Mouse (Mus musculus): ENCODE measurements around the gene Lrrc28.

Lrrc28 gene

GRCm38 (mm10) chr7:67593902-67594301, 51.2 kb downstream of the Lrrc28 start:
- DNase-seq (ENCODE audit: low spot score): no peak

- no peak for DNase-seq (ENCODE audit: low spot score)
Observed at GRCm38 (mm10) chr7:67592670-67593069, 52.4 kb downstream of the Lrrc28 start.

DNA sequence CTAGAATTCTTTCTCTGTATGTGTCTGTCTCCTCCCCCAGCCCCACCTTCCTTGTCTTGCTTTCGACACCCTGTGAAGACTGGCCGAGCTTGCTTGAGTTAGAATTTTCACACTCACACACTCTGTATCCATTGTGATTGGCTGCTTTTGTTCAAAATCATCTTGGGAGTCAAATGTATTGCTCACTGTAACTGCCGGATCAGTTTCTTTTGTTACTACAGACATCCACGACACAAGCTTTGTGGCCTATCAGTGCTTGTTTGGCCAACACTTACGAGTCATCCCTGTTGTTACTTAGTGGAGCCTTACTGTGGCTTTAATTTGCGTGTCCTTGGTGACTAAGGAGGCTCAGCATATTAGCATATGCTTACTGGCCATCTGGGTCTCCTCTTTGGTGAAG, 56.3 kb downstream of the Lrrc28 start:
- DNase-seq (ENCODE audit: low spot score): no peak

DNA sequence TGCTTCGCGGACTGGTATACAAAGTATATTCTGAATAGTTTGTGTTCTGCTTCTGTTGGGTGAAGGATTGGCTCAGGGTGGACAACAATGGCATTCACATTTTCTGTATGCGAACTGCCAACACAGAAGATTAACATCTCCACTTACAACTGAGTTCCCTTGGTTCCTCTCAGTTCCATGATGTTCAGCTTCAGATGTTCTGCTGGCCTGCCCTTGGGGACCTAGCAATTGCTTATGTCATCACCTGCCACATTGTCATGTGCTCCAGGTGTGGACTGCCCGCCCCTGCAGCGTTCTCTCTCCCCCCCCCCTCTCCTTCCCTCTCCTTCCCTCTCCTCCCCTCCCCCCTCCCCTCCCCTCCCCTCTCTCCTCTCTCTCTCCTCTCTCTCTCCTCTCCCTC, 58.6 kb downstream of the Lrrc28 start:
- no peak for DNase-seq (ENCODE audit: low spot score)

DNA sequence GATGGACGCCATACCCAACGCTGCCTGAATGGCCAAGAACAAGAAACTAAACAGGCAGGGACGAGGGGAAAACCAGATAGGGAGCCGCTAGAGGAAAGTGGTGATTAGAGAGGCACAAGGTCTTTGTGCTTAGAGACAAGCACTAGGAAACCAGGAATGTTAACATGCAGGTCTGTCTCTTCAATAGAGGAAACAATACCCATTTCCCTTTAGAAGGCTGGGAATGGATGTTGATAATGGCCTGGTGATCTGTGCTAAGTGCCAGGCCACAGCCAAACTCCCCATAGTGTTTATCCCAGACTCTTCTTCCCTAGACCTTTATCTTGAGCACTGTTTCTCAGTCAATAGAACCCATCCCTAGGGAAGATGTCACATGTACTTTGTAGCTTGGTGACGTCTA, 61.2 kb downstream of the Lrrc28 start:
- no peak for DNase-seq (ENCODE audit: low spot score)

DNA sequence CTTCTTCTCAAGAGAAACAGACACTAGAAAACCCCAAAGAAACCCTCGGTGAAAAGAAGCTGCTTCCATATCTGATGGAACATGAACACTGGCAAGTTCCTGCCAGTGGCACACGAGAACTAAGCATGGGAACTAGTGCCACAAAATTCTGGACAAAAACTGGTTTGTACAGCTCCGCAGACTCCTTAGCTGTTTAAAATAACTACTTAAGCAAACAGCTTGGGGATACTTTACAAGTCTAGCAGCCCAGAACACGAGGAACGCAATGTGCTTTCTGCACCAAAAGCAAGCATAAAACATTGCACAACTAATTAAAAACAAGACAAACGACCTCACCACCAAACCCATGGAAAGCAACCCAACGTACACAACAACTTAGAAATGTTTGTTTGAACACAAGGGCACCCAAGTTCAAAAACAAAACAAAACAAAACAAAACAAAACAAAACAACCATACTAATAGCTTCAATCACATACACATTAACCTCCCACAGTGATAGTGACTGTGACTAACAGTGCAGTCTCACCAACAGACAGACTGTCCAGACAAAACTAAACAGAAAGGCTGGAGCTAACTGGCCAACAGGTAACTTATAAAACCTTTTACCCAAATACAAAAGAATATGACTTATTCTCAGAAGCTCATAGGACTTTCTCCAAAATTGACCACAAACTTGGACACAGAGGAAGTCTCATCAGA, 66.1 kb downstream of the Lrrc28 start:
- DNase-seq (ENCODE audit: low spot score): peak; percentile 19

DNA sequence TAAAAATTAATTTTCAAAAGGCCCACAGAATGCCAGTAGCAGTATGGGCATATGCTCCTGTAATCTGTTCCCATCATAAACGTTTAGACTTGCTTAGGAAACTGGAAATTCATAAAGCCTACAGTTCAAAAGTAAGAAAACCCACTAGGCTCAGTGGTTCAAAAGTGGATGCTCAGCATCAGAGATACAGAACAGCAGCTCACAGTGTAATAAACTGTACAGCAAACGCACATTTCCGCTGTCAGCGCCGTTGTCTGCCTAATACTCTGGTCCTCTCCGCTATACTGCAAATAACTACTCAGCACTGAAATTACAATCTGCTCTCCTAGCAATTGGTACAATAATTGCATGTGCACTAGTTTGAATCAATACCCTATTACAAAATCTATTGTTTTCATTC, 67.0 kb downstream of the Lrrc28 start:
- no peak for DNase-seq (ENCODE audit: low spot score)

GRCm38 (mm10) chr7:67566510-67567237, 78.4 kb downstream of the Lrrc28 start:
- no peak for DNase-seq (ENCODE audit: low spot score)

- no peak for DNase-seq (ENCODE audit: low spot score)
Observed at GRCm38 (mm10) chr7:67565132-67565531, 79.9 kb downstream of the Lrrc28 start.

- DNase-seq (ENCODE audit: low spot score): peak; percentile 18
Observed at GRCm38 (mm10) chr7:67562176-67562575, 82.9 kb downstream of the Lrrc28 start.

DNA sequence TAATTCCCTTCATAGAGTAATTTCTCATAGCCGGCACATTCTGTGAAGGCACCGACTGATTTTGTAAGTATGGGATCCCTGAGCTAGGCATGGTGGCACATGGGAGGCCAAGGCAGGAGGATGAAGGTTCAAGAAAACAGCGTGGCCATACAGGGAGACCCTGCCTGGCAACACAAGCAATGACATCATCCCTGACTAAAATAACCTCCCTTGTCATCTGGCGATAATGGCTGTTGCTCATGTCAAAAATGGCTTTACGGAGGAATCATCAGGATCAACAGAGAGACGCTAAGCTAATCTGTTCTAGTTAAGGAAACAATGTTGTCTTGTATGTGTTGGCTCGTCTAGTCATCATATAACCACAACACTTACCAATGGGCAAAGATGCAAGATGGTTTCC, 85.6 kb downstream of the Lrrc28 start:
- DNase-seq (ENCODE audit: low spot score): no peak

DNA sequence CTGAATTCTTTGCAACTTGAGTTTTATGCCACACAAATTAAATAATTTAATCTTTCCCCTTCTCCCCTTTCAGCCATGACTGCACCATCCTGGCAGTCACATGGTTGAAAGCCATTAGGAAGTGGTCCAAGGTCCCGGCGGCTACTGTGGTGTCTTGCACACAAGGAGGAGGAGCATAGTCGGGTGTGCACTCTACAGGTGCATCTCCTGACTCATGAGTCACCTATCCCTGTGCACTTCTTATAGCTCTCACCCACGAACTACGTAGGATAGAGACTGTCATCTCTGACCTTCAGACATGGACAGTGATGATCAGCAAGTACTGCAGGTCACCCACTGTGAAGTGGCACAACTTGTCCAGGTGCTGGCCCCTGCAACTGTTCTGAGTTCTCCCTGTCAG, 86.8 kb downstream of the Lrrc28 start:
- no peak for DNase-seq (ENCODE audit: low spot score)

DNA sequence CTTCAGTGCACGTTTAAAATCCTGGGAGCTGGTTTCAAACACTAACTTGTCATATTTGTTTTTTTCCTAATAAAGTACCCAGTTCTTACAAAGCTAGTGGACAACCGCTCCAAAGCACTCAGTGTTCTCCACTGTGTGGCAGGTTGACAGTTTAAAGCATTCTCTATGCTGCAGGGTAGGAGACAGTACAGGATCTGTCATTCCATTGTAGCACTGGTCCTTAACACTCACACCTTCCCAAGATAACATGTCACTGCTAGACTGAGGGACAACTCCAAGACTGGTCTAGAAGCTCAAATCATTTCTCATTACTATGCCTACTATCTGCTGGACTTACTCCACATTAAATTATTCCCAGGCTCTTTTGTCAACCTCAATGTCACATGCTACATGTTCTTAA, 90.2 kb downstream of the Lrrc28 start:
- no peak for DNase-seq (ENCODE audit: low spot score)

DNA sequence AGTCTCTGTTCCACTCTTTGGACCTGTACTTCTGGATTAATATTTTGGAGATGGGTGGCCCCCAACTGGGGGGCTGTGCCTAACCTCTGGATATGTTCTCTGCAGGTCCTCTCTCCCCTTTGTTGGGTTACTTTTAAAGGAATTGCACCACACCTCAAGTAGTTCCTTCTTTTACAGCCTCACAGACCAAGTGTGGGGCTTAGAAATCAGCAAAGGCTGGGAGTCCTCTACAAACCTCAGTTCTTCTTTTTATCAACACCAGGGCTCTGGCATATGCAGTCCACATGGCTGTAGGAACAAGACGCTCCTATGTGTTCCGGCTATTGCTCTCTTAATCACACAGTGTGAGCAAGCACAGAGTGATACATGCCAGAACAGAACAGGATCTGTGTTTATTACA, 93.8 kb downstream of the Lrrc28 start:
- DNase-seq (ENCODE audit: low spot score): no peak

- DNase-seq (ENCODE audit: low spot score): peak; percentile 87
Observed at GRCm38 (mm10) chr7:67549073-67549561, 96.0 kb downstream of the Lrrc28 start.

- DNase-seq (ENCODE audit: low spot score): no peak
Observed at GRCm38 (mm10) chr7:67548599-67549041, 96.4 kb downstream of the Lrrc28 start.

- DNase-seq (ENCODE audit: low spot score): no peak
Observed at GRCm38 (mm10) chr7:67546282-67546681, 98.8 kb downstream of the Lrrc28 start.

DNA sequence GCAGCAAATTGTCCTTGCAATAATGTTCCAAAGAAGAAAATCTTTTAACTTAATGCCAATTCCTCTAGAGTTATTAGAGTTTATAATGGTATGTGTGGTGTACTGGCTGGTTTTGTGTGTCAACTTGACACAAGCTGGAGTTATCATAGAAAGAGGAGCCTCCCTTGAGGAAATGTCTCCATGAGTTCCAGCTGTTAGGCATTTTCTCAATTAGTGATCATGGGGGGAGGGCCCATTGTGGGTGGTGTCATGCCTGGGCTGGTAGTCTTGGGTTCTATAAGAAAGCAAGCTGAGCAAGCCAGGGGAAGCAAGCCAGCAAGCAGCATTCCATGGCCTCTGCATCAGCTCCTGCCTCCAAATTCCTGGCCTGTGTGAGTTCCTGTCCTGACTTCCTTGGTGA, 100.5 kb downstream of the Lrrc28 start:
- DNase-seq (ENCODE audit: low spot score): no peak

DNA sequence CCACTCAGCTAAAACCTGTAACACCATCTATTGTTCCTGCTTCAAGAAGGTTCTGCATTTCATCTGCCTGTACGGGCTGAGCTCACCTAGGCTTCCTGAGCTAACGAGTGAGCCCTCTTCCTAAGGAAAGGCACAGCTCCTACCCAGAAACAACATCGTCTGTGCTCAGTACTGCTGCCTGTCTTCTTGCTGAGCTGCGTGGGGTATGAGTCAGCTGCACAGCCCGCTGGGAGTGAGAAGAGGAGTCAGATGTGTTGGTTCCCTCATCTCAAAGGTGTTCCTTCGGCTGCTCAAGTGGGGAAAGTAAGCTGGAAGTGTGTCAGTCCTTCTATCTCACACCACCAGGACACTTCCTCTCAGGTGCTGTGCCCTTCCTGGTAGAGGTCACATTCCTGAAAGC, 101.4 kb downstream of the Lrrc28 start:
- DNase-seq (ENCODE audit: low spot score): no peak

- DNase-seq (ENCODE audit: low spot score): no peak
Observed at GRCm38 (mm10) chr7:67536588-67537372, 108.3 kb downstream of the Lrrc28 start.

- no peak for DNase-seq (ENCODE audit: low spot score)
Observed at GRCm38 (mm10) chr7:67535941-67536340, 109.1 kb downstream of the Lrrc28 start.

- DNase-seq (ENCODE audit: low spot score): no peak
Observed at GRCm38 (mm10) chr7:67530981-67531380, 114.1 kb downstream of the Lrrc28 start.

GRCm38 (mm10) chr7:67529381-67529780, 115.7 kb downstream of the Lrrc28 start:
- no peak for DNase-seq (ENCODE audit: low spot score)

All from urinary bladder, postnatal 14 days (tissue).